Mouse (Mus musculus) cerebellum, adult 11 months (tissue): Measurements from ENCODE around the gene Hspb2.

Source experiments
- DNase-seq: peaks from one replicate; pipeline ENCODE4 v3.0.0; 2022

Hspb2 gene

DNA sequence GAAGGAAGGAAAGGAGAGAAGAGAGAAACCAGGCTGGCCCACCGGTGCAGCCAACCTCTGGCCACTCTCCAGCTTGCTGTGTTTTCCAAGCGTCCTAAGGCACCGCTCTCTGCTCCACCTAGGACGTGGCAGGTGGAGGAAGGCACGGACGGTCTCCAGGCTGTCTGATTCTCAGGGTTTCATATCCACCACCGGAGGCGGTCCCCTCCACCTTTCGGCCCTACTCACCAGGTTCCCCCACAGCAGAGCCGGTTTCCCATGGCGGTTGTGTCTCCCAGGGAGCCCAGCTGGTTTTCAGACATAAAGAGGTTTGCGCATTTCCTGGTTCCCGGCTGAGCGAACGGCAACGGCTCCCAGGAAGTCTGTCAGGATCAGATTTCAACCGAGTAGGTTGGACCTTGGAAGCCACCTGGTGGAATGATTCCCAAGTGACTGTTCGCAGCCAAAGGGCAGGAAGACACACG is 5.9 kb downstream of the Hspb2 start, which contains the start of gene 2310030G06Rik:
TSS of gene 2310030G06Rik (minus strand) at position 323 of the 464 bp plus-strand sequence.
- no peak for DNase-seq

DNA sequence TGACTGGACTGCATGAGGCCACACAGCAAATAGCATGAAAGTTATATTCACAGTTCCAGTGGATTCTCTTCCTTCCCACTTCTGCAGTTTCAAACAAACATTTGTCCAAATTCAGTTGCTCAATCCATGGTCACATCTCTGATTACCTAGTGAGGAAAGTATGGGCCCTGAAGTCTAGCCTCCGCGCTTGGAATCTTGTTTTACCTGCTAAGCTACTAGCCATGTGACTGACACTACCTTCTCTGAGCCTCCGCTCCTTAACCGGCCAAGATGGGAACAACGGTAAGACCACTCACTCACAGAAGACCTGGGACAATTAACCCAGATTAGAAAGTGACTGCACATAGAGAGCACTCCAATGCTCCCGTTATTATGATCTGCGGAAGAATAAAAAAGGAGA is 6.3 kb downstream of the Hspb2 start:
- no peak for DNase-seq

DNA sequence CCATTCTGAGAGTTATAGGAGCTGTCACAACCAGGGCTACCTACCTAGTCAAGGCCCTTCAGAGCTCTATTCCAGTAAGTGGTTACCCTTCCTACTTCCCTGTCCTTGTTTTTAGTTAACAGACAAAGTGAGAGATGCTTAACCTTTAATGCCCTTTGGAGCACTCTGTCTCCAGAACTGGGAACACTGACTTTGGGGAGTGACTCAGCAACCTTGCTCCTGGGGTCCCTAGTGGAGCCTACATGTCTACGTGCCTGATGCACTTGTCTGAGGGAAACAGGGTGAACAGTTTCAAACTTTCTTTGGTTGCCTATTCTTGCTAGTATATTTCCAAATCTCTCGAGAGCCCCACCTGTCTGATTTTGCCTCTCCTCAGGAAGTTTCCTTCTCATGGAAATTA is 9.4 kb downstream of the Hspb2 start:
- DNase-seq = no peak

DNA sequence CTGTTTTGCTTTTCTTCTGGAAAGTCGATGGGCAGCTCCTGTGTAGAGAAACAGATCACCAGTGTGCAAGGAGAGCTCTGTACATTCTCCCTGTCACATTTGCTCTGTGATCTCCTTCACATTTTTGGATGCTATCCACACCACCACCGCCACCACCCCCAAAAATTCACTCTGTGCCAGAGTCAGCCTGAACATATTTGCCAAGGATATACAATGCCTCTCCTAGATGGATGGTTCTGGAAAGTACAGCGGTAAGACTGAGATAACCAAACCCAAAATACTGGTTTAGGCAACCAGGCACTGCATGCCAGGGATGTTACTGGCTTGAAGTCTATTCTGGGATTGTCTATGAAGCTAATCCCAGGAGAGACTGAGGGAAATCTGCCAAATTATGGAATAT is 9.9 kb downstream of the Hspb2 start:
- DNase-seq = no peak

DNA sequence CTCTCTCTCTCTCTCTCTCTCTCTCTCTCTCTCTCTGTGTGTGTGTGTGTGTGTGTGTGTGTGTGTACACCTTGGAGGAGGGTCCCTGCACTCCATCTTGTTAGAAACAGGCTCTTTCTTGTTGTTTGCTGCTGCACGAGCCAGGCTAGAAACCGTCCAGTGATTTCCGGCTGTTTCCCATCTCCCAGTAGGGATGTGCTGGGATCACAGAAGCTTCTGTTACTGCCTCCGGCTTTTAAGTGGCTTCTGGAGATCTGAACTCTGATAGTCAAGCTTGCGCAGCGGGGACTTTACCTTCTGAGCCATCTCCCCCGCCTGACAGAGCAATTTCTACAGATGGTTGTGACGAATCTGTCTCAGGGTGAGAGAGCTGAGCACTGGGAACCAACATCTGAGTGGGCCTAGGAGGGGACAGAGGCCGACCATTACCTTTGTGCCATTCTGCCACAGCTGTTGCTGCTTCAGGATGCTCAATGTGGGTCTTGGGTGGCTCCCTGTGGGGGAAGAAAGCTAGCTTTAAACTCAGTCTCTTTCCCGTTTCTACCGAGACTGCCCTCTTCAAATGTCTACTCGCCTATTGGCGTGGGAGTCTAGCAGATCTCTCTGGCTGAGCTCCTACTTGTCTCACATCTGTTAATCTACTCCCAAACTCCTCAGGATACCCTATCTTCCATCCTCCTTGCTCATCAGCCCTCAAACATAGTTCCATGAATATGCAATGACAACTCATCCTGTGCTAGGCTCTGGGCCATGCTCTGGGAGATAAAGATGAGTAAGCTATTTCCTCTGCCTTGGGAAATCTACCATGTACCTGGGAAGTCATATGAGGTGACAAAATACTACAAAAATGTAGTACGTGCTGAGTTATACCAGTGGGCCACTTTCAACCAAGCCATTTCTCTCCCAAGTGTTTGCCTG is 11.0 kb downstream of the Hspb2 start:
- no peak for DNase-seq

DNA sequence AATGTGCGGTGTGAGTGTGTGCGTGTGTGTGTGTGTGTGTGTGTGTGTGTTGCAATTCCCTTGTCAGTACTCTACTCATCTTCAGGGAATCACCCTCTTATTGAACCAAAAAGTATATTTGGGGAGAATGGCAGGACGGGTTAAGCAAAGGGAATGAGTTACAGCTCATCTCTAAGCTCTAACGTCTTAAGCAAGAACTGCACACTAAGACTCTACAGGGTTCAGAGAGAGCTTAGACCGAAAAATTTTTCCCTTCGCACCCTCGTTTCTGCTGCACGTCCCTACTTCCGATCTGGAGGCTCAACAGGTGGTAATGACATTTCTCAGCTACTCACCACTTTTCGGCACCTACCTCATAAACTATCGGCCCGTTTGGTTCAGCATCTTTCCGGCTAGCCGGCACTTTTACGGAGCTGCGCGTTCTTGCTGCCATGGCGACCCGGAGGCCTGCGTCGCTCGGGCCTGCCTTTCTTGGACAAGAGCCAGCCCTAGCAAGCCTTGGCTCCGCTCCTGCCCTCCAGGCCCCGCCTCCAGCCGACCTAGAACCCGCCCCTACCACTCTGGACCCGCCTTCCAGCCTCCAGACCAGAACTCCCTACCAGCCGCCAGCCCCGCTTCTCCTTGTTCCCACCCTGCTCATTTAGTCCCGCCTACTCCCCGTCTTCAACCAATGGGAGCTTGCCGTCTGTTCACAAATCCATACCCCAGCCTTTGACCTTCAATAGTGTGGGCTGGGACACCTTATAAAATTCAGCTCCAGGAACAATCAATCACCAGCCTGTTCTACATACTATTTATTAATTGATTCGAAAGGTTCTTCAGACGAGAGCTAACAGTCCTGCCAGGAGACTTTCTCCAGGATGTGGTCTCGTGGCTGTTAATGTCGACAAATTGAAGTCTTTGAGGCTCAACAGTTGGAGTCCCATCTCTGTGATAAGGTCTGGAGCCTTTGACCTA is 13.0 kb downstream of the Hspb2 start, which contains the start of gene Dixdc1:
TSS of gene Dixdc1 (minus strand) at position 604 of the 957 bp plus-strand sequence.
- peak; percentile 81 for DNase-seq

DNA sequence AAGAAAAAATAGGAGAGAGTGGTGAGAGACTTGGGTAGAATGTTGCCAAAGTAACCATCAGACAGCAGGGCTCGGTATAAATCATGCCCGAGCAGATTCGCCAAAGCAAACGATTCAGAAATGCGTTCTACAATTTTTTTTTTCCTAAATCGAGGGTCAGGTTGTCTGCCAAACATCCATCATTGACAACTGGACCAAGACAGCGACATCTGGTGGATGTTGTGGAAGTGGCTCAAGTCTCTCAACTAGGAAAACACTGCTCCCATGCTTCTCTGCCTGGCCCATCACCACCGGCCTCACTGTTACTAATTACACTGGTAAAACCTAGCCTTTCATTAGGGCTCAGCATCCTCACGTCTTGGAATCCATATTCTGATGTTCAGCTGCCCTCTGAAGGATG is 17.2 kb downstream of the Hspb2 start:
- DNase-seq = peak; percentile 63

DNA sequence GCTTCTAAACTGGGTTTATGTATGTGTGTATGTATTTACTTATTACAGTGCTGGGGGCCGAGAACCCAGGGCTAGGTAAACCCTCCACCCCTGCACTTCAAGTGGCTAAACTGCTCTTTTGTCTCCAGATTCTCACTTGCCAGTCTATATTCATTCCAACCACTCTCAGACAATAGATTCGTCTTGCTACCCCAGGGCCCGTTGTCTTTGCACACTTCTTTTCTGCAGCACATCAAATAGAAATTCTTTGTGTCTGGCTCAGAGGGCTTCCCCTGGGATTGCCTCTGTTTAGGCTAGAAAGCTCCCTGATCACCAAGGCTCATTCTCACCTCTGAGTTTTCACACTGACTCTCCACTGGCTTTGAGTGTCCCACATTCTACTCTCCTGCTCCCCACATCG is 19.6 kb downstream of the Hspb2 start:
- DNase-seq = no peak

DNA sequence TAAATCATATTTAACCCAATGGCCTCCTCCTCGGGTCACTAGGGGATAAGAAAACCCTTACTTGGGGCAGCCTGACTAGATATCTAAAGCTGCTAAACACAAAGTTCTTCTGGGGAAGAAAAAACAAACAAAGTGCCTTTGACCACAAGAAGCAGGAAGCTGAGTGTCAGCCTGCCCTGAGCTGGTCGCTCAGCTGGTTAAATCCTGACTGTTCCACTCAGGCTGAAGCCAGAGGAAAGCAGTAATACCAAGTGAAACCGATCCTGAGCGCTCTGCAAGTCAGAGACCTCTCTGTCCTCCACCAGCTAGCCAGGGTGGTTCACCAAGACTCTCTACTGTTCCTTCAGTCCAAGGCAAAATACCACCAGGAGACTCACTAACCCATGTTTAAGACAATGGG is 22.6 kb downstream of the Hspb2 start:
- DNase-seq = no peak

DNA sequence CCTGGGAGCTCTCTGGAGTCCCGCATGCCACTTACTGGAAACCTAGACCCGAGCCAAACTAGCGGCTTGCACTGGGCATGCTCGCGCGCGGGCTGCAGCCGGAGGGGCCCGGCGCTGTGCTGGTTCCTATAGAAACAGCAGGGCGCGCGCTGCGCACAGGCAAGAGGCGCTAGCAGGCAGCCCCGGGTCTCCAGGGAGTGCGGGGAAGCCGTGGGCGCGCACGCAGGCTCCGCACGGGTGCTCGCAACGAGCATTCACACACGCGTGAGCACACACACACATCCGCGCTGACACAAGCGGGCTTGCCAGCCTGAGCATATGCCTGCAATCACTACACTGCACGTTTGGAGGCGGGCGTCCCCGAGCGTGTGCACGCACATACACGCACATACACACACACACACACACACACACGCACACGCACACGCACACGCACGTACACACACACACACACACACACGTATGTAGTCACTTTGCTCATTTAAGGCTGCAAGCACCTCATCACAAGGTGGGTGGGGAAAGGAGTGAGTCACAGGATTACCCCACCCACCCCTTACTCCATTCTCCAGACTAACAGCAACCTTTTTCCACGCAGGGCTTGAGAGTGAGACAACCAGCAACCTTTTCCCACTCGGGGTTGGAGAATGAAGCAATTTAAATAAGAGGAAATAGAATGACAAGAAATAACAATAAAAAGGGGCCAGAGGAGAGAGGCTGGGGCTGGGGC is 24.1 kb downstream of the Hspb2 start:
- DNase-seq = peak; percentile 79

DNA sequence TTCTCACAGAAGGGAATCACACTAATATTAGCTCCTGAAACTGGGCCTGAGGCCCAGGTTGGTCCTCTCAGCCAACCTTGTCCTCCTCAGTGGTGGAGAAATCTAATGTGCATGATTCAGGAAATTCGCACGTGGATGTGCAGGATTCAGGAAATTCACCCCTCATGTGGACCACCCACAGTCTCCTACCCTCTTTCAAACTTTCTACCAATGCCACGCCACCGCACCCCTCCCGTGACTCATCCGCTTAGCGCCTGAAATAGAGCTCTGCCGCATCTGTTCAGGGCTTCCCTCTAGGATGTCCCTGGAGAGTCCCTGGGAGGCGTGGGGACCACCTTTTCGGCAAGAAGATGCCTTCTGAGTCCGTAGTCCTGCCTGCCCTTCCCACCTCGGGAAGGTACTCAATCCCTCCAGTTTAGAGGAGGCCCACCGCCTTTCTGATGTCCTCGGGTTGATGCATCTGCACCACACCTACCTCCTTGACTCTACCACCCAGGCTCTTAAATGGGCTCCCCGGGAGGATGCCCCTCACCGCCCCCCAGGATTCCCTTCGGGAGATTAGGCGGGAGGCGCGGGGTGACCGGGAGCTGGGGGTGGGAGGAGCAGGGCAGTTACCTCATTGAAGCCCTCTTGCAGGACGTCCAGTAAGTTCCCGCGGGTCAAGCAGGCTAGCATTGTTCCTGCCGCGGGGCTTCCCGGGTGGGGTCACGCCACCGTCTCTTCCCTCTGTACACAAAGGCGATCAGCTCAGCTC is 24.8 kb downstream of the Hspb2 start:
- peak; percentile 53 for DNase-seq

DNA sequence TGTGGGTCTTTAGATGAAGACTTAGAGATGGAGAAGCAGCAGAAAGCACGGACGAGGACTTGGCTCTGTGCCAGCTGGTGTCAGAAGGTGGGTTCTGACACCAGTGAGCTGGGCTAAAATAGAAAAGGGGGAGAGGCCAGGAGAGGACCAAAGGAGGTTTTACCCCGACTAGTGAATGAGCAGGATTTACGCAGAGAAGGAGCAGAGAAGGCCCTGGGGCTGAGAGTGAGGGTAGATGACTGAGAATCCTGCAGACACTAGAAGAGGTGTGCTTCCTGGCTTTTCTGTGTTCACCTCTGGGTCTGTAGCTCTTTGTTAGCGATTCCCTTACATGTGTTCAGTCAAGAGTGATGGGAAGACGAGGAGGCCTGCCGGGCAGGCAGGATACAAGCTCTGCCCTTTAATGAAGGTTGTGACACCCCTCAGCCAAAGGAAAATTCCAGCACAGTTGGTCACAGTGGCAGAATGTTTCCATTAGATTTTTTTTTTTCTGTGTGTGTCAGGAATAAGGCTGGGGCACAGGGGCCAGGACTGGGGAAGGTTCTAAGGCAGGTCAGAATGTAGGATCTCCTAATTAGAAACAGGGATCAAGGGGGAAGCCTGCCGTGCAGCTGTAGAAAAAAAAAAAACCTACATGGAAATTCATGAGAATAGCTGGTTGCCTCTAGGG is 26.1 kb downstream of the Hspb2 start:
- no peak for DNase-seq

DNA sequence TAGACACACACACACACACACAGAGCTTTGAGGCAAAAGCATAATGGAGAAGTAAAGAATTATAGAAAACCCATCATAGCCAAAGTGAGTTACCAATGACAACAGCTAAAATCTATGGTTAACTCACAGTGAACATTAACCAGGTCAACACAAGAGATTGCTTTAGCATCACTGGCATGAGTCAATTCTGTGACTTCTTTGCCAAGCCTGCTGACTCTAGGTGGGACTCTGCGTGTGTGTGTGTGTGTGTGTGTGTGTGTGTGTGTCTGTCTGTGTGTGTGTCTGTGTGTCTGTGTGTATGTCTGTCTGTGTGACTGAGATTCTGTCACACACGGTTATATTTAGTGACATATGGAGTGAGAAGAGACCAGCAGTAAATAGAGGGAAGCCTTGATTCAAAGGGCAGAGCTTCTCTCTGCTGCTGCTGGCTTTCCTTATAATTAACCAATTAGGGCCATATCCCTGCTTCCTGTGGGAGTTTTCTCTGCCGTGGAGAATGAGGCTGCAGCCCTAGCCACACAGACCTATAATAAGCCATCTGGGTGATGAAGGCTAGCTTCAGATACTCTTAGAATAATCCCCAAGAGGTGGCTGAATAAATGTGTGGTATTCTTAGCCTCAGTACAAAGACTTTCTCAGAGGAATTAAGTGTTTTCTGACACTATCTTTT is 27.4 kb downstream of the Hspb2 start:
- no peak for DNase-seq

DNA sequence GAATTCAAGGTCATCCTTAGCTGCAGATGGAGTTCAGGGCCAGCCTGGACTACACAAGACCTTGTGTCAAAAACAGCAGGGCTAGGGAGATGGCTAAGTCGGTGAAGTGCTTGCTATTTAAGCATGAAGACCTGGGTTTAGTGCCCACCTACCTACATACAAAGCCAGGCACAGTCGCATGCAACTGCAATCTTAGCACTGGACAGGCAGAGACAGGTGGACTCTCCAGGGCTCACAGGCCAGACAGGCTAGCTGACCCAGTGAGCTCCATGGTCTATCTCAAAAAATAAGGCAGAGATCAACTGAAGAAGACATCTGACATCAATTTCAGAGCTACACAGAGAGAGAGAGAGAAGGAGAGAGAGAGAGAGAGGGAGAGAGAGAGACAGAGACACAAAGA is 28.0 kb downstream of the Hspb2 start:
- no peak for DNase-seq

DNA sequence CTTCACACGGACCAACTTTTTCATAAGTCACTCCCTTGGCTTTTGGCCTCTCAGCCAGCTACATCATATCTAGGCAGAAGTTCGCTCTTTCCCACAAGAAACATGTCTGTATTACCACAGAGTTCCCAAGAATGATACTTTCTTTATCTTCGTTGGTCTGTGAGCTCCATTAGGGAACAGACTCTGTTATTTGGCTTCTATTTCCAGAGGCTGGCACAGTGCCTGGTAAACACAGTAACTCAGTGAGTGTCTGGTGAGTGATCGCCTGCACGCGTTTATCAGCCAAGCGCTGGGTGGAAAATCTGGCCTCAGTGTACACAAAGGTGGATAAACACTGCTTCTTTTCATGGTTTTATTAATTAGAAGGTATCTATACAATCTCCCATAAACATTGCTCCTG is 28.7 kb downstream of the Hspb2 start:
- peak; percentile 83 for DNase-seq

DNA sequence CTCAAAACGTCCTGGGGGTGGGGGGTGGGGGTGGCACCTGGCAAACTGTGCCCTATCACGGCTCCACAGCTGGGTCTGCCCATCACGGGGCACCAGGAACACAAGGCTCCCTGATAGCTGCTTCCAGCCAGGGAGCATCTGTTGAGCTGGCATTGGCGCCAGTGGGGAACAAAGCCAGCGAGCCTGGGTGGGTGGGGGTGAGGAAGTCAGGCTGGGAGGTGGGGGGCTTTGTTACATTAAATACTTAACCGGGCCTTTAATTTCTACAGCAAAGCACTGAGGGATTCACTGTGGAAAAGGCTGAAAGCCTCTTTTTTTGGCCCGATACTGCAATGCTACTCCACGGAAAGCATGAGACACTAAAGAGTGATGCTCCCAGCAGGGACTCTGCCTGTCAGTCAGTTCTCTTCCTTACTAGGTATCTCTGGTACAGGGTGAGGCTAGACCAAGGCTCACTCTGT is 29.7 kb downstream of the Hspb2 start:
- DNase-seq = no peak

DNA sequence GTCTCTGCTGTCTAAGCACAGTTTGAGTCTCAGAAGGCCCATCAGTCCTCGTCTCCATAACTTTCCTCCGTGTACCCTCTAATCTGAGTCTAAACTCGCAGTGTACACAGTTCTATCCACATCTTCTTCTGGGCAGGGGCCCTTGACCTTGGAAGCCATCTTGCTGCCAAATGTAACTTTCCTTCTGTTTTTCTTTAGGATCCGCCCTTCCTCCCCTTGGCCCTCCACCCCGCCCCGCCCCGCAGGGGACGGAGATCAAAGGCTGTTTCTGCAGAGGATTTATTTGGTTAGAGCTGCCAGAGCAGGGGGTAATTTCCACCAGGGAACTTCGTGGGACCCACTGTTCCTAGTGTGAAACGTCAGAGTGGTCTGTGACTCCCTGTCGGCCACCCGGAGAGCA is 31.1 kb downstream of the Hspb2 start:
- no peak for DNase-seq

DNA sequence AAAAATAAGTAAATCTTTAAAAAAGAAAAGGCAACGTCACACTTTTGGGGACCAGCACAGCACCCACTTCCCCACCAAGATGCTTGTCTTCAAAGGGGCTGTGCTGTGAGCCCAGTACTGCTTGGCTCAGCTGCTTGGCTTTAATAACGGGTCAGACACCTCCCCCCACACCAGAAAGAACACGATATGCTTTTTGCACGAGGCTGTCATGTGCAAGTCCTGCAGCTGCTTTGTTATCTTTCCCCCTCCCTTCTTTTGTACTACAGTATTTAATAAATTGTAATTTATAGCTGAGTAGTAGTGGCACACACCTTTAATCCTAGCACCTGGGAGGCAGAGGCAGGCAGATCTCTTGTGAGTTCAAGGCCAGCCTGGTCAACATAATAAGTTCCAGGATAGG is 33.3 kb downstream of the Hspb2 start:
- no peak for DNase-seq

DNA sequence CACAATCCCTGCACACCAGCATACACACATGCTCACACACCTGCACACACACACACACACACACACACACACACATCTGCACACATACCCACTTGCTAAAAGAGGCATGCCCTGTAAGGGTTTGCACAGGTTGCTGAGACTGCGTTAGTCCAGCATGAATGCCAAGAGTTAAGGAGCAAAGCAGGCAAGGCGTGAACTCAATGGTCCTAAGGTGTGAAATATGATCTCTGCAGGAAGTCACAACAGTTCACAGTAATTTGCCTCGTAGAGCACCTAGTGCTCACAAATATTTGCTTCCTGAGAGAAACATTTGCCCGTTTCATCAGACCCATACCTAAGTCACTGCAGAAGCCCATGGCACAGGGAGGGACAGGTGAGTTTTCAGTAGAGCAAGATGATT is 38.0 kb downstream of the Hspb2 start:
- DNase-seq = no peak

DNA sequence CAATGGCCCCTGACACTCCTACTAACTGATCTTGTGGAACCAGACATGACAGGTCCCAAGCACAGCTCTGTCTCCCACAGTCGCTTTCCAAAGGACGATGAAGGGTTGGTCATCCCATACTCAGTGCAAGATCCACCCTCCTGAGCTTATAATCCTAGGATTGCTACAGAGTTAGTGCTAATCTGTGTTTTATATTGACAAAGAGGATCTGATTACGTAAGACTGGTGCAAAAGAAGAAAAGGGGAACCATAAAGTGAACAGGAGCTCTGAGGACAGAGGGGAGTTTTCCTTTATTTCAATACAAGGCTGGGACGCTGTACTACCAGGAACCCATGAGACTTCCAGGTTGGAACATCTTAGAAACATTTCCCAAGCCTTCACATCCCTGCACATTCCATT is 40.8 kb downstream of the Hspb2 start:
- no peak for DNase-seq

DNA sequence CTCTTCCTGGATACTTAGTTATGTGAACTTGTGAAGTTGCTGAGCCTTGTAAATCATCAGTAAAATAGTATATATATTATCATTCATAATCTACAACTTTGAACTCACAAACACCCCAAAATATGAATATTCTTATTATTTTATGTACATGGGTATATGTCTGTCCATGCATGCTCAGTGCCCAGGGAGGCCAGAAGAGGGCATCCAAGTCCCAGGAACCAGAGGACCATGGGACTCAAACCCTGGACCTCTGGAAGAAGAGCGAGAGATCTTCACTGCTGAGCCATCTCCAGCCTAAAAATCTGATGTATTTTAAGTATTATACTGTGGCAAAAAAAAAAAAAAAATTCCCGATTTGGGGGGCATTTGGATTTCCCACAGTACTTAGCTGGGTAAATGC is 43.0 kb downstream of the Hspb2 start:
- no peak for DNase-seq
